Mouse (Mus musculus) kidney, postnatal 0 days (tissue): Measurements from ENCODE around the gene AC109138.7. TPM values are rescaled to one million over a fixed set of nuclear protein-coding genes. Genes with fewer than 3 reads are reported as not detected.

Experiments used
- ATAC-seq: fragments of 200-750 bp; cut with Nextera tagmentation; replicated peaks from 2 replicates; pipeline ENCODE4 v1.8.0; 2017; ENCODE audit warnings: low read depth, moderate number of reproducible peaks, moderate TSS enrichment, moderate library complexity; ENCODE audit not compliant: low FRiP score
- DNase-seq: peaks from one replicate; pipeline ENCODE4 v3.0.0-alpha.2; 2016; ENCODE audit warnings: low spot score
- H3K27ac ChIP-seq: fragments of 300-500 bp; sonication (generic); 2 replicates; pipeline ENCODE4 v1.5.1; 2014; ENCODE audit warnings: mild to moderate bottlenecking
- H3K27me3 ChIP-seq: fragments of 300-500 bp; sonication (generic); 2 replicates; pipeline ENCODE4 v1.6.1; 2014; ENCODE audit warnings: low read length, mixed read lengths; ENCODE audit not compliant: insufficient read depth
- H3K36me3 ChIP-seq: fragments of 300-500 bp; sonication (generic); 2 replicates; pipeline ENCODE4 v1.6.1; 2014; ENCODE audit warnings: low read length, mixed read lengths; ENCODE audit not compliant: insufficient read depth
- H3K4me1 ChIP-seq: fragments of 300-500 bp; sonication (generic); replicated peaks from 2 replicates; pipeline ENCODE4 v1.6.1; 2014; ENCODE audit warnings: antibody characterized with exemption, low read length, mixed read lengths; ENCODE audit not compliant: insufficient read depth
- H3K4me2 ChIP-seq: fragments of 300-500 bp; sonication (generic); 2 replicates; pipeline ENCODE4 v1.6.1; 2014; ENCODE audit warnings: mild to moderate bottlenecking, low read length, moderate library complexity, mixed read lengths
- H3K4me3 ChIP-seq: fragments of 300-500 bp; sonication (generic); replicated peaks from 2 replicates; pipeline ENCODE4 v1.5.1; 2014; ENCODE audit warnings: low read depth, low read length
- H3K9ac ChIP-seq: fragments of 300-500 bp; sonication (generic); 2 replicates; pipeline ENCODE4 v1.6.1; 2014; ENCODE audit warnings: low read depth, low read length
- H3K9me3 ChIP-seq: fragments of 300-500 bp; sonication (generic); replicated peaks from 2 replicates; pipeline ENCODE4 v1.6.1; 2016; ENCODE audit warnings: low read length, inconsistent platforms, mixed read lengths
- CTCF ChIP-seq: IDR thresholded peaks from 2 replicates; pipeline ENCODE4 v1.5.1; 2016; ENCODE audit warnings: antibody characterized with exemption, low read depth, mild to moderate bottlenecking, moderate library complexity
- WGBS: fragments of 180-500 bp; shearing (Covaris S2); extraction: QIAGEN DNeasy Blood & Tissue Kit; methylation state at CpG from one replicate; pipeline ENCODE4 v1.1.7; 2014; 5-methylcytosine and 5-hydroxymethylcytosine counted together
- microRNA-seq: library from miRNA; unstranded; fragments of <30 nt; microRNA quantifications from one replicate; pipeline ENCODE4, GENCODE M21; 2016
- polyA plus RNA-seq: library from polyadenylated mRNA; unstranded; fragments of >200 nt; fragmentation: Nextera tagmentation; extraction: Ambion mirVana; gene quantifications from 2 replicates; pipeline ENCODE4 v1.2.1, GENCODE M21; 2015

Gene AC109138.7
- polyA plus RNA-seq, 1 experiment from 2014 or later: not detected

DNA sequence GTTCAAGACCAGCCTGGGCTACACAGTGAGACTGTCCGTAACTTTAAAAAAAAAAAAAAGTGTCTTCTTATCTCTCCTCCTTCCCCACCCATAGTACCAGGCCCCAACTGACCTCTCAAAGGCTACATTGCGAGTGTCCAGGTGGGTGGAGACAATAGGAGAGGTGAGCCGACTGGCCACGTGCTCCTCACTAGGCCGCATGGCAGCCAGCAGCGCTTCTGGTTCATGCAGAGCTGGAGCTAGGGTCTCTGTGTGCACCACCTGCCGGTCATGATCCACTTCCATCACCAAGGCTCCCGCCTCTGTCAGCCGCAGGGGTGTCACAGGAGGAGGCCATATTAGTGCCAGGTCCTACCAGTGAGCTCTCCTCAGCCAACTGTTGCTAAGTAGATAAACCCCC lies 66.3 kb downstream of the AC109138.7 start:
- Histone ChIP-seq H3K4me1 (no peaks in the 10 kb centered on the region), H3K27ac (no peak overlapping the region), H3K36me3 (peaks cover 2% of the 10 kb centered on the region; the same call in 1 of the 2 replicates), H3K4me3 (no peak overlapping the region), H3K9ac (no peak overlapping the region), H3K9me3 (no peaks in the 10 kb centered on the region), H3K27me3 (no peaks in the 10 kb centered on the region), H3K4me2 (no peak overlapping the region)
- TF ChIP-seq CTCF: no peak
- no peak for ATAC-seq
- WGBS: 96% methylated on average over 9 of the region's 9 CpGs
- no peak for DNase-seq

Small RNA genes within 50 kb of the gene (microRNA-seq; reads per million reads assigned to microRNA genes)
- gene Gm26115 (not detected), gene Mir6985 (0.60 reads per million)

Other genes with a start within 250 kb of the AC109138.7 start
- 4.2 and 5.8 TPM in 2 replicates for gene Aldh3b2, start 242.0 kb upstream of the AC109138.7 start, polyA plus RNA-seq
- gene Acy3, start 227.8 kb upstream of the AC109138.7 start, polyA plus RNA-seq: 83.9 and 92.6 TPM in 2 replicates
- gene Tbx10, start 221.6 kb upstream of the AC109138.7 start, polyA plus RNA-seq: 2.4 and 2.8 TPM in 2 replicates
- 52.2 and 54.1 TPM in 2 replicates for gene Nudt8, start 213.8 kb upstream of the AC109138.7 start, polyA plus RNA-seq
- gene Gm49405, start 213.7 kb upstream of the AC109138.7 start, polyA plus RNA-seq: 1.3 and 1.7 TPM in 2 replicates
- 2.6 and 2.8 TPM in 2 replicates for gene Doc2g, start 211.0 kb upstream of the AC109138.7 start, polyA plus RNA-seq
- 294 and 318 TPM in 2 replicates for gene Ndufv1, start 201.6 kb upstream of the AC109138.7 start, polyA plus RNA-seq
- gene Gstp1, start 176.4 kb upstream of the AC109138.7 start, polyA plus RNA-seq: 441 and 464 TPM in 2 replicates
- 3.1 and 4.4 TPM in 2 replicates for gene Gstp2, start 168.3 kb upstream of the AC109138.7 start, polyA plus RNA-seq
- gene Gstp3, start 154.8 kb upstream of the AC109138.7 start, polyA plus RNA-seq: not detected in 2 replicates
- gene Cabp2, start 132.8 kb upstream of the AC109138.7 start, polyA plus RNA-seq: 2.2 and 2.4 TPM in 2 replicates
- gene Cdk2ap2, start 117.2 kb upstream of the AC109138.7 start, polyA plus RNA-seq: 107 TPM in 2 replicates
- 12.2 and 13.9 TPM in 2 replicates for gene Pitpnm1, start 114.4 kb upstream of the AC109138.7 start, polyA plus RNA-seq
- 83.2 and 84.2 TPM in 2 replicates for gene Aip, start 88.5 kb upstream of the AC109138.7 start, polyA plus RNA-seq
- gene Gpr152, start 74.6 kb upstream of the AC109138.7 start, polyA plus RNA-seq: 0.03 TPM in 1 of 2 replicates, not detected in the other
- 0.08 and 0.13 TPM in 2 replicates for gene Cabp4, start 70.3 kb upstream of the AC109138.7 start, polyA plus RNA-seq
- 161 and 164 TPM in 2 replicates for gene Coro1b, start 65.7 kb upstream of the AC109138.7 start, polyA plus RNA-seq
- 0.82 and 0.91 TPM in 2 replicates for gene Ptprcap, start 60.8 kb upstream of the AC109138.7 start, polyA plus RNA-seq
- gene Rps6kb2, start 51.0 kb upstream of the AC109138.7 start, polyA plus RNA-seq: 42.4 and 49.0 TPM in 2 replicates
- gene Carns1, start 38.9 kb upstream of the AC109138.7 start, polyA plus RNA-seq: 2.7 and 3.3 TPM in 2 replicates
- gene Tbc1d10c, start 23.1 kb upstream of the AC109138.7 start, polyA plus RNA-seq: 3.5 and 3.9 TPM in 2 replicates
- gene Ppp1ca, start 22.3 kb upstream of the AC109138.7 start, polyA plus RNA-seq: 804 and 864 TPM in 2 replicates
- 22.8 and 25.7 TPM in 2 replicates for gene Rad9a, start 12.7 kb upstream of the AC109138.7 start, polyA plus RNA-seq
- 6.5 and 6.7 TPM in 2 replicates for gene Clcf1, start 119 bp upstream of the AC109138.7 start, polyA plus RNA-seq
- 40.9 and 43.6 TPM in 2 replicates for gene Pold4, start 17.5 kb downstream of the AC109138.7 start, polyA plus RNA-seq
- gene Ssh3, start 54.8 kb downstream of the AC109138.7 start, polyA plus RNA-seq: 15.6 and 18.8 TPM in 2 replicates
- gene Ankrd13d, start 68.8 kb downstream of the AC109138.7 start, polyA plus RNA-seq: 3.9 and 5.4 TPM in 2 replicates
- gene Grk2, start 91.9 kb downstream of the AC109138.7 start, polyA plus RNA-seq: 12.8 and 14.4 TPM in 2 replicates
- 30.0 and 32.8 TPM in 2 replicates for gene Kdm2a, start 183.9 kb downstream of the AC109138.7 start, polyA plus RNA-seq
- gene Rhod, start 225.1 kb downstream of the AC109138.7 start, polyA plus RNA-seq: 49.3 and 49.7 TPM in 2 replicates